Mouse (Mus musculus): ENCODE results near the gene Kctd17. TPM values are rescaled to one million over a fixed set of nuclear protein-coding genes. Genes with fewer than 3 reads are reported as not detected.

The Kctd17 gene
- polyA plus RNA-seq, 1 experiment from 2014 or later: 40.3 TPM

GRCm38 (mm10) chr15:78414157-78414556 is 14.2 kb upstream of the Kctd17 start:
- H3K36me3 ChIP-seq: peaks cover 6% of the 10 kb centered on the region; the same call in 1 of the 2 replicates
- H3K9me3 ChIP-seq: no peaks in the 10 kb centered on the region
- peaks cover 10% of the 10 kb centered on the region; the same call in 1 of the 2 replicates for H3K4me1 ChIP-seq (replicated peaks)
- H3K9ac ChIP-seq (replicated peaks): no peak overlapping the region
- no peak overlapping the region for H3K4me2 ChIP-seq
- H3K4me3 ChIP-seq (replicated peaks): no peak overlapping the region
- ATAC-seq (ENCODE audit: insufficient number of reproducible peaks, insufficient read depth, low FRiP score, low TSS enrichment, low read depth): no peak
- no peak overlapping the region for H3K27ac ChIP-seq
- H3K27me3 ChIP-seq: peaks cover 43% of the 10 kb centered on the region
- WGBS: 90% methylated on average over 8 of the region's 8 CpGs

DNA sequence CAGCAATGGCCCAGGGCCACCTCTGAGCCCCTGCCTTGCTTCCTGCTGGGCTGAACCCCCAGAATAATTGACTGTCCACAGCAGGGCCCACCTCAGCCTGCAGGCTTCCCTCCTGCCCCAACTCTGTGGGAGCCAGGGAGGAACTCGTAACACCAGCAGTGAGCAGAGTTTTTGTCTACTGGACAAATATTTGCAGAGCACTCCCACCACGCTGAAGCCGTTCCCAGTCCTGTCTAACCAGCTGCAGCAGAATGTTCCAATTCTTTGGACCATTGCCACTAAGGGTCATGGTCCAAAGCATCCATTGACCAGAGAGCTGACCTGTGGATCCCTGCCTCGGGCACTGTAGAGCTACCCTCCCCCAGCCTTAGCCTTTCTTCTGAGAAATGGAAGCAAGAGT is 11.4 kb upstream of the Kctd17 start:
- H3K27me3 ChIP-seq: peaks cover 19% of the 10 kb centered on the region
- H3K9ac ChIP-seq (replicated peaks): no peak overlapping the region
- WGBS: 57% methylated on average over 4 of the region's 4 CpGs
- no peaks in the 10 kb centered on the region for H3K9me3 ChIP-seq
- no peaks in the 10 kb centered on the region for H3K4me1 ChIP-seq (replicated peaks)
- ATAC-seq (ENCODE audit: insufficient number of reproducible peaks, insufficient read depth, low FRiP score, low TSS enrichment, low read depth): no peak
- no peak overlapping the region for H3K27ac ChIP-seq
- H3K4me2 ChIP-seq: no peak overlapping the region
- peaks cover 6% of the 10 kb centered on the region; the same call in 1 of the 2 replicates for H3K36me3 ChIP-seq
- no peak overlapping the region for H3K4me3 ChIP-seq (replicated peaks)

DNA sequence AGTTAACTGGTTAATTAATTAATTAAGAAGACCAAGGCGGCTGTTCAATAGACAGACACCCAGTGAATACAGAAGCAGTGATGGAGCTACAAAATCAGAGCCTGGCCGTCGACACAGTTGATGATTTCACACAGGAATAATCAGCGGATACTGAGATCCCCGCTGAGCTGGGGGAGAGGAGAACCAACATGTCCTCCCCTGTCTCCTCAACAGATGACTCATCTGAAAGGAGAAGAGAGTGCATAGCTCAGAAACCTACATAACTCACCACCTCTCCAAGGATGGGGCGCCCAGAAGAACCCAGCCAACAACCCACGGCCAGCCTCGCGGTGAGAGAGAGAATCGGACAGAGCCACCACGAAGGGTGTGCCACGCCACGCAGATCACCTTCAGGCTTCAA is 8.0 kb upstream of the Kctd17 start:
- whole genome bisulfite sequencing: 82% methylated on average over 13 of the region's 13 CpGs
- H3K9me3 ChIP-seq: no peaks in the 10 kb centered on the region
- ATAC-seq (ENCODE audit: insufficient number of reproducible peaks, insufficient read depth, low FRiP score, low TSS enrichment, low read depth): no peak
- H3K27me3 ChIP-seq: peaks cover 25% of the 10 kb centered on the region
- no peak overlapping the region for H3K4me2 ChIP-seq
- no peak overlapping the region for H3K27ac ChIP-seq
- H3K4me3 ChIP-seq (replicated peaks): no peak overlapping the region
- H3K36me3 ChIP-seq: no peaks in the 10 kb centered on the region
- no peak overlapping the region for H3K9ac ChIP-seq (replicated peaks)
- H3K4me1 ChIP-seq (replicated peaks): no peaks in the 10 kb centered on the region

DNA sequence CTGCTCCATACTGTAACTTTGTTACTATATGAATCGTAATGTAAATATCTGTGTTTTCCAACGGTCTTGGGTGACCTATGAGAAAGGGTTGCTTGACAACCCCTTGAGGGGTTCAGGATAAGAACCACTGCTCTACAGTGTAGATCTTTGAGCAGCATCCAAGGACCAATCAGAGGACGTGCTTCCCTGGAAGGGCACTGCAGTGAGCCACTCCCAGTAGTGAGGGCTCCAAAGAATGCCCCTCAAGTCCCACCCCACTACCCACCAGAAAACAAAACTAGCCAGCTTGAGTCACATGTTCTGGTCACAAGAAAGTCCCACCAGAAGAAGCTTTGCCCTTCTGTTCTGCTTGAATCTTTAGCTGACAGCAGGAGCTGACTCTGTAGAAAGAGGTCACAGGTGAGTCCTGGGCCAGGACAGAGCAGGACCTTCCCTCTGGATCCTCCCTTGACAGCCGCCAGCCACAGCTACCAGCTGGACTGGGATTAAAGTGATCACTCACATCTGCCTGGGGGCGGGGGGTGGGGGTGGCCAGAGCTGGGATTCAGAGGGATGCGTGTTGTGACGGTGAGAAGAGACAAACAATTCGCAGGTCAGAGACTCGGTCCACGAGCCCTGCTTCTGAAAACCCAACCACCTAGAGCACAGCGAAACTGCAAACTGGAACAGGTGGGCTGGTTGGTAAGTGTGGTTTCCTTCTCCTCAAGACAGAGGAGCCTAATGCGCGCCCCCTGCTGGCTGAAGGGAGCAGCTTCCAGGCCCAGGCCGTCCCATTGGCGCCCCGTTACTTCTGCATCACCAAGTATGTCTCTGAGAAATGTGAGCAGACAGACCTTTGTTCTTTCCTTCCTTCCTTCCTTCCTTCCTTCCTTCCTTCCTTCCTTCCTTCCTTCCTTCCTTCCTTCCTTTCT is 6.1 kb upstream of the Kctd17 start:
- Histone ChIP-seq H3K9me3 (no peaks in the 10 kb centered on the region), H3K9ac (replicated peaks) (no peak overlapping the region), H3K4me2 (no peak overlapping the region), H3K27ac (no peak overlapping the region), H3K4me3 (replicated peaks) (no peak overlapping the region), H3K27me3 (peaks cover 34% of the 10 kb centered on the region), H3K4me1 (replicated peaks) (no peaks in the 10 kb centered on the region), H3K36me3 (no peaks in the 10 kb centered on the region)
- 19% methylated on average over 16 of the region's 16 CpGs for WGBS
- no peak for ATAC-seq (ENCODE audit: insufficient number of reproducible peaks, insufficient read depth, low FRiP score, low TSS enrichment, low read depth)

GRCm38 (mm10) chr15:78424507-78424906 is 3.9 kb upstream of the Kctd17 start:
- H3K27ac ChIP-seq: no peak overlapping the region
- H3K4me3 ChIP-seq (replicated peaks): no peak overlapping the region
- no peaks in the 10 kb centered on the region for H3K36me3 ChIP-seq
- no peak for ATAC-seq (ENCODE audit: insufficient number of reproducible peaks, insufficient read depth, low FRiP score, low TSS enrichment, low read depth)
- no peak overlapping the region for H3K9ac ChIP-seq (replicated peaks)
- 23% methylated on average over 11 of the region's 11 CpGs for WGBS
- H3K9me3 ChIP-seq: no peaks in the 10 kb centered on the region
- peaks cover 6% of the 10 kb centered on the region for H3K4me1 ChIP-seq (replicated peaks)
- peaks cover 28% of the 10 kb centered on the region for H3K27me3 ChIP-seq
- H3K4me2 ChIP-seq: no peak overlapping the region

DNA sequence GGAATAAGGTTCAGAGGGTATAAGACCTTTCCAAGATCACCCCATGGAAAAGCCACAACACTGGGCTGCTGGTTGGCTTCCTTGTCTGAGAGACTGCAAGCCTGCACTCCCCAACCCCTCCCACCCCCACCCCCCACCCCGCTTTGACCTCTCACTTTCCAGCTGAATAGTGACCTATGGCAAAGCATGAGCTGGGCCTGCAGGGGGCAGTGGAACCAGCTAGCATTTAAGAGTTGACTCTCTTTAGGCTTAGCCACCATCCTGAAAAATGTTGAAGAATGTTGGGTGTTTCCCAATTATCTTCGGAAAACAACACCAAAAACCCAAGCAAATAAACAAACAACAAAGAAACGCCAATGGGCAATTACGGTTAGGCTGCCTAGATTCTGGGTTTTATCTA is 3.1 kb upstream of the Kctd17 start:
- no peak overlapping the region for H3K9ac ChIP-seq (replicated peaks)
- H3K4me3 ChIP-seq (replicated peaks): no peak overlapping the region
- H3K4me2 ChIP-seq: no peak overlapping the region
- H3K36me3 ChIP-seq: peaks cover 2% of the 10 kb centered on the region; the same call in 1 of the 2 replicates
- no peak overlapping the region for H3K27ac ChIP-seq
- WGBS: 61% methylated on average over 4 of the region's 4 CpGs
- peaks cover 13% of the 10 kb centered on the region for H3K4me1 ChIP-seq (replicated peaks)
- peaks cover 27% of the 10 kb centered on the region for H3K27me3 ChIP-seq
- ATAC-seq (ENCODE audit: insufficient number of reproducible peaks, insufficient read depth, low FRiP score, low TSS enrichment, low read depth): no peak
- no peaks in the 10 kb centered on the region for H3K9me3 ChIP-seq

- no peak for ATAC-seq (ENCODE audit: insufficient number of reproducible peaks, insufficient read depth, low FRiP score, low TSS enrichment, low read depth)
- H3K4me2 ChIP-seq: peak overlapping the region; percentile 85
- peak overlapping the region; percentile 76 for H3K9ac ChIP-seq (replicated peaks)
- peaks cover 39% of the 10 kb centered on the region for H3K36me3 ChIP-seq
- WGBS: 3% methylated on average over 3 of the region's 3 CpGs
- peak overlapping the region; percentile 65 for H3K4me3 ChIP-seq (replicated peaks)
- no peaks in the 10 kb centered on the region for H3K9me3 ChIP-seq
- H3K4me1 ChIP-seq (replicated peaks): peaks cover 20% of the 10 kb centered on the region
- H3K27ac ChIP-seq: peak overlapping the region; percentile 50
- peaks cover 25% of the 10 kb centered on the region for H3K27me3 ChIP-seq
Measured at GRCm38 (mm10) chr15:78429139-78429459, 735 bp downstream of the Kctd17 start.

DNA sequence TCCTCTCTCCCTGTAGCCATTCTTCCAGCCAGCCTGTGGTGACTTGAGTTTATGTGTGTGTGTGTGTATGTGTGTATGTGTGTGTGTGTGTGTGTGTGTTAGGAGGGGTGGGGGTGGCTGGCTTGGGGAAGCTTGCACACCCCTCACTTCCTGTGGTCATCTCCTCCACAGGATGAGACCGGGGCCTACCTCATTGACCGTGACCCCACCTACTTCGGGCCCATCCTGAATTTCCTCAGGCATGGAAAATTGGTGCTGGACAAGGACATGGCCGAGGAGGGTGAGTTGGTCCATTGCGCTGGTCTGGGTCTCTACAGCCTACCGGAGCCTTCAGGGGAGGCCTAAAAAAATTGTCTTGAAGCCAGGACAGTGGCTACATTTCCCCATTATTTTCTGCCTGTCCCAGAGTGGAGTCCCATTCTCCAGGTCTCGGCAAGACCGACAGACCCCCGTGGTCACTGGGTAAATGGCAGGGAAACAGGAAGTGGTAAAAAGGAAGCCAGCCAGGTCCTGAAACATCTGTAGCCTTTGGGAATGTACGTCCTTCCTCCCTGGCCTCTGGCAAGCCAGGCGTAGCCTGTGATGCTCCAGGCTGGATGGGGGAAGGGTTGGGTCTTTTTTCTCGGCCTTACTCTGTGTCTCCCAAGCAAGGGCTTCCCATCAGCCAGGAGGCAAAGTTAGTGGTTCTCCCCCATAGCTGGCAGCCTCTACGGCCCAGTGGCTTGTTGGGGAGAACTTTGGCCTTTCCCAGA is 1.7 kb downstream of the Kctd17 start:
- H3K4me2 ChIP-seq: peak overlapping the region; percentile 85
- no peak for ATAC-seq (ENCODE audit: insufficient number of reproducible peaks, insufficient read depth, low FRiP score, low TSS enrichment, low read depth)
- H3K27me3 ChIP-seq: peaks cover 17% of the 10 kb centered on the region
- H3K9ac ChIP-seq (replicated peaks): no peak overlapping the region
- 0 out of 2 replicates have a peak overlapping the region, but pooled peaks have one; percentile 35 for H3K27ac ChIP-seq
- H3K36me3 ChIP-seq: peaks cover 46% of the 10 kb centered on the region
- H3K4me3 ChIP-seq (replicated peaks): peak overlapping the region; percentile 65; the same call in 1 of the 2 replicates
- 73% methylated on average over 13 of the region's 13 CpGs for WGBS
- no peaks in the 10 kb centered on the region for H3K9me3 ChIP-seq
- H3K4me1 ChIP-seq (replicated peaks): peaks cover 20% of the 10 kb centered on the region

- H3K4me2 ChIP-seq: no peak overlapping the region
- peaks cover 55% of the 10 kb centered on the region for H3K36me3 ChIP-seq
- H3K27me3 ChIP-seq: peaks cover 22% of the 10 kb centered on the region
- H3K4me1 ChIP-seq (replicated peaks): peaks cover 20% of the 10 kb centered on the region
- H3K9ac ChIP-seq (replicated peaks): no peak overlapping the region; the same call in 1 of the 2 replicates
- H3K27ac ChIP-seq: no peak overlapping the region
- no peaks in the 10 kb centered on the region for H3K9me3 ChIP-seq
- no peak overlapping the region for H3K4me3 ChIP-seq (replicated peaks)
- ATAC-seq (ENCODE audit: insufficient number of reproducible peaks, insufficient read depth, low FRiP score, low TSS enrichment, low read depth): no peak
- 81% methylated on average over 10 of the region's 10 CpGs for WGBS
Measured at GRCm38 (mm10) chr15:78430874-78431273, 2.5 kb downstream of the Kctd17 start.

DNA sequence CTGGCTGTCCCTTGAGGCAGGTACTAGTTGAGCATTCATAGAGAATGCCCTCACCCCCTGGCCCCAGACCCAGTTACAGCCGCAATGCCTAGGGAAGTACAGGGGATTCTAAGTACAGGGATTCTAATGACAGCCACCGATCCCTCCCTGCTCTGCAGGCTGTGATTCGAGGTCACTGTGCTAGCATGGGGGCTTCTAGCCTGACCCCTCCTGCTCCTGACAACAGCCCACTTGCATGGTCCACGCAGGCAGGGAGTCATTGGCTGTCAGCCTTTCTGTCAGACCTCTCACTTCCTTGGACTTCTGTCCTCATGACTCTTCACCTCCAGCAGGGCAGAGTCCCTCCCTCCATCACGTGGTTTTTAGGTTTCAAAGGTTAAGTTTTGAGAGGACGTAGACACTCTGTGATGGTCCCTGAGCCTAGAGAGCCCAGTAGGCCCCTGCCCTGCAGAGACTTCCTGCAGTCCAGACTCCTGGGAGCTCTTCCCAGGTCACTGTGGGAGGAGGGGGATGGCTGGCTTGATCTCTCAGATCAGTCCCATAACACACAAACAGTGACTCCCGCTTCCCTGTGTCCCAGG is 3.3 kb downstream of the Kctd17 start:
- H3K27me3 ChIP-seq: peaks cover 26% of the 10 kb centered on the region
- no peak overlapping the region for H3K4me2 ChIP-seq
- ATAC-seq (ENCODE audit: insufficient number of reproducible peaks, insufficient read depth, low FRiP score, low TSS enrichment, low read depth): no peak
- H3K9me3 ChIP-seq: no peaks in the 10 kb centered on the region
- H3K27ac ChIP-seq: no peak overlapping the region
- H3K9ac ChIP-seq (replicated peaks): no peak overlapping the region
- H3K36me3 ChIP-seq: peaks cover 60% of the 10 kb centered on the region
- H3K4me1 ChIP-seq (replicated peaks): peaks cover 24% of the 10 kb centered on the region
- 82% methylated on average over 7 of the region's 7 CpGs for WGBS
- H3K4me3 ChIP-seq (replicated peaks): no peak overlapping the region

GRCm38 (mm10) chr15:78434896-78435520 is 6.6 kb downstream of the Kctd17 start:
- no peak overlapping the region for H3K4me3 ChIP-seq (replicated peaks)
- H3K27me3 ChIP-seq: peaks cover 30% of the 10 kb centered on the region
- no peak overlapping the region for H3K27ac ChIP-seq
- H3K9ac ChIP-seq (replicated peaks): no peak overlapping the region
- no peak overlapping the region for H3K4me2 ChIP-seq
- 38% methylated on average over 6 of the region's 6 CpGs for WGBS
- H3K4me1 ChIP-seq (replicated peaks): peaks cover 22% of the 10 kb centered on the region
- no peak for ATAC-seq (ENCODE audit: insufficient number of reproducible peaks, insufficient read depth, low FRiP score, low TSS enrichment, low read depth)
- H3K36me3 ChIP-seq: peaks cover 60% of the 10 kb centered on the region
- H3K9me3 ChIP-seq: no peaks in the 10 kb centered on the region

Measured in limb, embryonic 12.5 days (tissue).